Mouse (Mus musculus) embryonic facial prominence, embryonic 14.5 days (tissue): Measurements from ENCODE around the gene Tspan7. TPM values are rescaled to one million over a fixed set of nuclear protein-coding genes. Genes with fewer than 3 reads are reported as not detected.

Experiments
- ATAC-seq: fragments of 200-750 bp; cut with Nextera tagmentation; 2 replicates; pipeline ENCODE4 v1.8.0; 2017; ENCODE audit warnings: low read depth, moderate number of reproducible peaks, moderate TSS enrichment
- DNase-seq: peaks from one replicate; pipeline ENCODE4 v3.0.0-alpha.2; 2015; ENCODE audit warnings: low spot score
- H3K27ac ChIP-seq: fragments of 300-500 bp; sonication (generic); replicated peaks from 2 replicates; pipeline ENCODE4 v1.5.1; 2014; ENCODE audit warnings: low read depth, mild to moderate bottlenecking, low read length, moderate library complexity
- H3K27me3 ChIP-seq: fragments of 300-500 bp; sonication (generic); replicated peaks from 2 replicates; pipeline ENCODE4 v1.6.1; 2014; ENCODE audit warnings: low read length; ENCODE audit not compliant: control insufficient read depth, insufficient read depth
- H3K36me3 ChIP-seq: fragments of 300-500 bp; sonication (generic); 2 replicates; pipeline ENCODE4 v1.6.1; 2014; ENCODE audit warnings: low read length, mixed read lengths; ENCODE audit not compliant: control insufficient read depth, insufficient read depth
- H3K4me1 ChIP-seq: fragments of 300-500 bp; sonication (generic); 2 replicates; pipeline ENCODE4 v1.6.1; 2014; ENCODE audit warnings: antibody characterized with exemption, low read length; ENCODE audit not compliant: control insufficient read depth, insufficient read depth
- H3K4me2 ChIP-seq: fragments of 300-500 bp; sonication (generic); 2 replicates; pipeline ENCODE4 v1.6.1; 2014; ENCODE audit warnings: low read depth, mild to moderate bottlenecking, low read length, moderate library complexity, mixed read lengths
- H3K4me3 ChIP-seq: fragments of 300-500 bp; sonication (generic); 2 replicates; pipeline ENCODE4 v1.5.1; 2014; ENCODE audit warnings: low read depth, mild to moderate bottlenecking, low read length
- H3K9ac ChIP-seq: fragments of 300-500 bp; sonication (generic); 2 replicates; pipeline ENCODE4 v1.6.1; 2014; ENCODE audit warnings: low read depth, mild to moderate bottlenecking, low read length, moderate library complexity, mixed read lengths
- H3K9me3 ChIP-seq: fragments of 300-500 bp; sonication (generic); 2 replicates; pipeline ENCODE4 v1.6.1; 2016; ENCODE audit warnings: low read length; ENCODE audit not compliant: control insufficient read depth
- WGBS: fragments of 180-500 bp; shearing (Covaris S2); extraction: QIAGEN DNeasy Blood & Tissue Kit; methylation state at CpG from one replicate; pipeline ENCODE4 v1.1.7; 2014; 5-methylcytosine and 5-hydroxymethylcytosine counted together
- polyA plus RNA-seq: library from polyadenylated mRNA; unstranded; fragments of >200 nt; fragmentation: Nextera tagmentation; extraction: Ambion mirVana; gene quantifications from 2 replicates; pipeline ENCODE4 v1.2.1, GENCODE M21; 2014

Gene Tspan7
- 97.5 TPM in 2 replicates for polyA plus RNA-seq

DNA sequence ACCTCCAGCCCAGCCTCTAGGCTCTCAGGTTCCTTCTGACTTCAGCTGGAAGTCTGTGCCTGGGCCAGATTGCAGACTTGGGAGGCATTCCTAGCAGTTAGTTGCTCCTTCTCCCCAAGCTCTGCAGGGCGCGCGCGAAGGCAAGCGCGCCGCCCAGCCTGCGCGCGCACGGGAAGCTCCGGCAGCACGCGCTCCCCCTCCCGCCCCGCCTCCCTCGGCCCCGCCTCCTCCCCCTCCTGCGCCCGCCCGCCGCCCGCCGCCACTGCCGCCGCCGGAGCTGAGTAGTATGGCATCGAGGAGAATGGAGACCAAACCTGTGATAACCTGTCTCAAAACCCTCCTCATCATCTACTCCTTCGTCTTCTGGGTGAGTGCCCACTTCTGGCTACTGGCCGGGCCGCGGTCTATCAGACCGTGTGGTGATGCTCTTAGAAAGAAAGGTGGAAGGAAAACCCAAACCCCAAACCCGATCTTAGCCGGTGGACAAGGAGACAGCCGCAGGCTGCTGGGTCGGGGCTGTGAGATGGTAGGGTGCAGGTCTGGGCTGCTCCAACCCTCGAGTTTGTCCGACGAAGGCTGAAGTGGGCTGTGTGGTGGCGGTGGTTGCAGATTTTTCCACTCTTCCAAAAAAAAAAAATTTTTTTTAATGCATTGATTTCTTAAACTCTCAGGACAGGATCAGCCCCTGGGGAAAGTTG, at the start of gene Tspan7:
Gene Tspan7, plus strand, starts transcription at position 287 of the 698 bp plus-strand sequence.
- Histone ChIP-seq H3K4me3 (peak within 1 kb of the TSS; percentile 49), H3K27me3 (no peaks in the 10 kb centered on the region), H3K36me3 (no peaks in the 10 kb centered on the region), H3K9me3 (no peaks in the 10 kb centered on the region), H3K4me2 (peak within 1 kb of the TSS; percentile 61), H3K27ac (peak within 1 kb of the TSS; percentile 48), H3K4me1 (no peaks in the 10 kb centered on the region), H3K9ac (peak within 1 kb of the TSS; percentile 62)
- ATAC-seq (peak; percentile 87), DNase-seq (peak; percentile 72)
- WGBS = 23% methylated on average over 14 of the region's 41 CpGs

DNA sequence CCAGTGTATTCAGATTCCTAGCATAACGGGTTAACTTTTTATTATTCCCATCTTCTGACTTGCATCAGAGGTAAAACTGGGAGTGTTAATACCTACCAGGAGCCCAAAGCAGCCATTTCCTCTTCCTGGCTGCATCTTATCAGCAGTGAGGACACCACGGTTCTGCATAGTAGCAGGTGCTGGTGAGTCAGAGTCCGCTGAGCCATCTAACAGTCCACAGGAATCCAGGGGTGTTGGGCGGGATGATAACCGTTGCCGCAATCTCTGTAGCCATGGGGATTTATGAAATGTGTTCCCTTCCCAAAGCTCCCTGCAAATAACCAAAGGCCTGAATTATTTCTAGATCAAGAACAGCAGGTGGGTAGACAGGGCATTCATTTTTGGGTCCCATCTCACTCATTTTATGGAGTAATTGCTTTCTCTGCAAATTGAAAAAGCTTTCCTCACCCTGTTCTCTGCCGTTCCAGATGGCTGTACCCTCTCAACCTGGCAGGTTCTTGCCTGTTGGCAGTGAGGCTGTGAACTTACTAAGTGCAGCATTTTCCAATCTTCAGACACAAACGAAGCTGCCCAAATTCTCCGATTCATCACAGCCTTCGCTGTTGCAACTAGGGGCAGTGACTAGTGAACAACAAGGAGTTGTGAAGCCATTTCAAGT, 35.5 kb upstream of the Tspan7 start:
- Histone ChIP-seq H3K36me3 (no peaks in the 10 kb centered on the region), H3K4me1 (no peaks in the 10 kb centered on the region), H3K4me3 (no peak overlapping the region), H3K27me3 (no peaks in the 10 kb centered on the region), H3K9me3 (no peaks in the 10 kb centered on the region), H3K9ac (no peak overlapping the region), H3K27ac (no peak overlapping the region), H3K4me2 (no peak overlapping the region)
- WGBS = 81% methylated on average over 10 of the region's 10 CpGs
- ATAC-seq = no peak
- DNase-seq = no peak

GRCm38 (mm10) chrX:10450143-10451060, 34.6 kb upstream of the Tspan7 start:
- H3K4me2 ChIP-seq = no peak overlapping the region
- H3K27me3 ChIP-seq = no peaks in the 10 kb centered on the region
- H3K36me3 ChIP-seq = no peaks in the 10 kb centered on the region
- H3K9ac ChIP-seq = no peak overlapping the region
- H3K4me3 ChIP-seq = no peak overlapping the region
- ATAC-seq (no peak), DNase-seq (no peak)
- H3K27ac ChIP-seq = no peak overlapping the region
- H3K4me1 ChIP-seq = no peaks in the 10 kb centered on the region
- H3K9me3 ChIP-seq = no peaks in the 10 kb centered on the region
- 64% methylated on average over 2 of the region's 2 CpGs for WGBS

GRCm38 (mm10) chrX:10453798-10454197, 31.2 kb upstream of the Tspan7 start:
- DNase-seq = no peak
- Histone ChIP-seq H3K36me3 (no peaks in the 10 kb centered on the region), H3K27me3 (no peaks in the 10 kb centered on the region), H3K9me3 (no peaks in the 10 kb centered on the region), H3K27ac (no peak overlapping the region), H3K4me1 (no peaks in the 10 kb centered on the region), H3K4me3 (no peak overlapping the region), H3K4me2 (no peak overlapping the region), H3K9ac (no peak overlapping the region)
- 40% methylated on average over 1 of the region's 1 CpGs for WGBS
- no peak for ATAC-seq

- H3K4me3 ChIP-seq = no peak overlapping the region
- no peaks in the 10 kb centered on the region for H3K36me3 ChIP-seq
- H3K27ac ChIP-seq = no peak overlapping the region
- no peak for ATAC-seq
- H3K27me3 ChIP-seq = no peaks in the 10 kb centered on the region
- H3K9ac ChIP-seq = no peak overlapping the region
- H3K4me1 ChIP-seq = no peaks in the 10 kb centered on the region
- whole genome bisulfite sequencing = 61% methylated on average over 3 of the region's 3 CpGs
- H3K4me2 ChIP-seq = no peak overlapping the region
- peak; percentile 27 for DNase-seq
- no peaks in the 10 kb centered on the region for H3K9me3 ChIP-seq
These were observed 27.7 kb upstream of the Tspan7 start for GRCm38 (mm10) chrX:10457256-10457655.

DNA sequence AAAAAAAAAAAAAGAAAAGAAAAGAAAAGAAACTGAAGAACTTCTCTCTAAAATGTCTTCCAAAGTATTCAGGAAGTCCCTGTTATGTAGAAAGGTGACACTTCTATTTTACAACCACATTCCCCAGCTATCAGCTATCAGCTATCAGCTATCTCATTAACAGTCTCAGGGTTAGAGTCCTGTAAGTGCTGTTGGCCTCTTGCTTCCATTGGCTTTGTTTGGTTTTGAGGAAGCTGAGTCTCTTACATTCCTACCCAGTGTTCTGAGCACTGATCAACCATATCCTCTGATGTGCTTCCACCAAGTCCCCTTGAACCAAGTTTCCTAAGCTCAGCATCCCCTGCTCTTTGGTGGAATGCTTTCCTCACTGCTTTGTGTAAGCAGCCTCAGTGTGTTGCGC, 7.9 kb upstream of the Tspan7 start:
- DNase-seq = no peak

DNA sequence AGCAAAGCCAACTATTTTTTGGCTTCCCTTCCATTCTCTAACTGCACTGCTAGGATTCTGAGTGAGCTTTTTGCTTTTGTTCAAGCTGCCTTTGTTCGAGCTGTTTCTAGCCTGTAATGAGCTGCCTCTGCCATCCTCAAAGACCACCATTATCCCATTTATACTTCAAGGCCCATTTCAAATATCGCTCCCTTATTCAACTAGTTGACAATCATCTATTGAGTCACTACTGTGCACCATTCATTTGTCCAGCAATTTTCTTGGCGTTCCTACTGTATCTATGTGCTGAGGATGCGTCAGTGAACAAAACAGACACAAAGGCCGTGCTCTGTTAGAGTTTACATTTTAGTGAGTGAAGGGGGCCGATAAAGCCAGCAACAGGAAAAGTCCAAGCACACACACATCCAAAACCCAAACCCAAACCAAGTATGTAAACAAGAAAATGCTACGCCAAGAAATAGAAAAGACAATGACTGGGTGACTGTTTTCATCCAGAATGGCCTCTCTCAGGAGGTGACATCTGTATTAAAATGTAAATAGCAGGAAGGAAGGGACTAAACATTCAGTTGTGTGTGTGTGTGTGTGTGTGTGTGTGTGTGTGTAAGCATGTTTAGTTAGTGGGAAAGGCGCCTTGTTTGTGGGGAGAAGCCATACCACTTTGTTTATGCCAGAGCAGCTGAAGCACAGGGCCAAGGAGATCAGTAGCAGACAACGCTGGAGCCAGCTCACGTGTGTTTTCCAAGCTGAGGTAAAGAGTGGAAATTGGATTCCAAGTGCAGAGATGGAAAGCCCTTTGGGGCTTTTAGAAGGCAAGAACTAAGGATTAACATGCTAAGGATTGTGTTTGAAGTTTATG, 5.7 kb upstream of the Tspan7 start:
- no peaks in the 10 kb centered on the region for H3K36me3 ChIP-seq
- H3K4me3 ChIP-seq = no peak overlapping the region
- no peaks in the 10 kb centered on the region for H3K27me3 ChIP-seq
- no peaks in the 10 kb centered on the region for H3K4me1 ChIP-seq
- H3K4me2 ChIP-seq = no peak overlapping the region
- 77% methylated on average over 10 of the region's 10 CpGs for WGBS
- H3K27ac ChIP-seq = no peak overlapping the region
- ATAC-seq = no peak
- no peak overlapping the region for H3K9ac ChIP-seq
- no peak for DNase-seq
- no peaks in the 10 kb centered on the region for H3K9me3 ChIP-seq

More for the DNA sequence above, 7.9 kb upstream of the Tspan7 start:
- WGBS = 93% methylated on average over 1 of the region's 1 CpGs
- H3K36me3 ChIP-seq = no peaks in the 10 kb centered on the region
- H3K27me3 ChIP-seq = no peaks in the 10 kb centered on the region
- no peak for ATAC-seq
- H3K9me3 ChIP-seq = no peaks in the 10 kb centered on the region
- no peak overlapping the region for H3K9ac ChIP-seq
- H3K4me3 ChIP-seq = no peak overlapping the region
- no peaks in the 10 kb centered on the region for H3K4me1 ChIP-seq
- H3K27ac ChIP-seq = no peak overlapping the region
- H3K4me2 ChIP-seq = no peak overlapping the region

DNA sequence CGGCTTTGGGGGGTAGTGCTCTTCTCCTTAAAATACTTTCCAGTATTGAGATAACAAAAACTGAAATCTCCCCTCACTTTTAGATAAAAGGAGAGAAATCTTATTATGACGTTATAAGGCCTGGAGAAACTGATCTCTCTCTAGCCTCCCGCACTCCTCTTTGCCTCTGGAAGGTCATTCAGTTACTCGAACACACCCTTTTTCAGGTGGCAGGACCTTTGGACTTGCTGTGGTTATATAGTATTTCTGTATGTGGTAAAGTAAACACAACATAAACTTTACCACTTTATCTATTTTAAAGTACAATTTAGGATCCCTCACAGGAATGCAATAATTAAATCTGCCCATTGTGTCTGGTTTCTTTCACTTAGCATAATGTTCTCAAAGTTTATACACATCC, 5.0 kb upstream of the Tspan7 start:
- DNase-seq (no peak), ATAC-seq (no peak)
- no peak overlapping the region for H3K4me2 ChIP-seq
- no peaks in the 10 kb centered on the region for H3K4me1 ChIP-seq
- H3K27me3 ChIP-seq = no peaks in the 10 kb centered on the region
- 75% methylated on average over 4 of the region's 4 CpGs for WGBS
- H3K9me3 ChIP-seq = no peaks in the 10 kb centered on the region
- no peak overlapping the region for H3K27ac ChIP-seq
- H3K36me3 ChIP-seq = no peaks in the 10 kb centered on the region
- H3K4me3 ChIP-seq = no peak overlapping the region
- no peak overlapping the region for H3K9ac ChIP-seq
